Mouse (Mus musculus): ENCODE results near the gene Cacna1c.

Cacna1c gene

GRCm38 (mm10) chr6:119213375-119213774 lies 17.2 kb upstream of the Cacna1c start:
- DNase-seq (ENCODE audit: low spot score in 2 of 2): no peak

GRCm38 (mm10) chr6:119206006-119206405 lies 9.8 kb upstream of the Cacna1c start:
- DNase-seq (ENCODE audit: low spot score in 2 of 2): peak in 1 of 2 experiments; percentile 2

GRCm38 (mm10) chr6:119204915-119205314 lies 8.7 kb upstream of the Cacna1c start:
- no peak for DNase-seq (ENCODE audit: low spot score in 2 of 2)

- DNase-seq (ENCODE audit: low spot score in 2 of 2): no peak
Measured at GRCm38 (mm10) chr6:119204286-119204685, 8.1 kb upstream of the Cacna1c start.

GRCm38 (mm10) chr6:119201575-119201974 lies 5.4 kb upstream of the Cacna1c start:
- DNase-seq (ENCODE audit: low spot score in 2 of 2): no peak

- DNase-seq (ENCODE audit: low spot score in 2 of 2): no peak
Measured at GRCm38 (mm10) chr6:119200362-119200761, 4.1 kb upstream of the Cacna1c start.

GRCm38 (mm10) chr6:119199274-119199879 lies 3.2 kb upstream of the Cacna1c start:
- no peak for DNase-seq (ENCODE audit: low spot score in 2 of 2)

- no peak for DNase-seq (ENCODE audit: low spot score in 2 of 2)
Measured at GRCm38 (mm10) chr6:119198534-119199273, 2.5 kb upstream of the Cacna1c start.

- no peak for DNase-seq (ENCODE audit: low spot score in 2 of 2)
Measured at GRCm38 (mm10) chr6:119194601-119195000, 1.6 kb downstream of the Cacna1c start.

GRCm38 (mm10) chr6:119194161-119194560 lies 2.1 kb downstream of the Cacna1c start:
- DNase-seq (ENCODE audit: low spot score in 2 of 2): no peak

GRCm38 (mm10) chr6:119193571-119194154 lies 2.6 kb downstream of the Cacna1c start:
- no peak for DNase-seq (ENCODE audit: low spot score in 2 of 2)

- DNase-seq (ENCODE audit: low spot score in 2 of 2): no peak
Measured at GRCm38 (mm10) chr6:119191478-119191877, 4.7 kb downstream of the Cacna1c start.

GRCm38 (mm10) chr6:119187631-119188030 lies 8.6 kb downstream of the Cacna1c start:
- DNase-seq (ENCODE audit: low spot score in 2 of 2): no peak

- DNase-seq (ENCODE audit: low spot score in 2 of 2): no peak
Measured at GRCm38 (mm10) chr6:119186658-119187057, 9.6 kb downstream of the Cacna1c start.

- no peak for DNase-seq (ENCODE audit: low spot score in 2 of 2)
Measured at GRCm38 (mm10) chr6:119183781-119184180, 12.4 kb downstream of the Cacna1c start.

GRCm38 (mm10) chr6:119182211-119182610 lies 14.0 kb downstream of the Cacna1c start:
- DNase-seq (ENCODE audit: low spot score in 2 of 2): no peak

- no peak for DNase-seq (ENCODE audit: low spot score in 2 of 2)
Measured at GRCm38 (mm10) chr6:119180188-119180587, 16.0 kb downstream of the Cacna1c start.

GRCm38 (mm10) chr6:119177101-119177500 lies 19.1 kb downstream of the Cacna1c start:
- DNase-seq (ENCODE audit: low spot score in 2 of 2): no peak

GRCm38 (mm10) chr6:119176103-119176502 lies 20.1 kb downstream of the Cacna1c start:
- no peak for DNase-seq (ENCODE audit: low spot score in 2 of 2)

- peak; percentile 69 to 81 for DNase-seq (ENCODE audit: low spot score in 2 of 2)
Measured at GRCm38 (mm10) chr6:119175078-119175853, 21.0 kb downstream of the Cacna1c start, which contains the start of gene Dcp1b. Gene Dcp1b (plus strand): TSS chr6:119175253.

GRCm38 (mm10) chr6:119174307-119175074 lies 21.7 kb downstream of the Cacna1c start:
- DNase-seq (ENCODE audit: low spot score in 2 of 2): no peak

All from spleen, postnatal 14 days (tissue).